Mouse (Mus musculus): ENCODE measurements around the gene Ranbp2.
"Not testable (repeated sequence)": the region's sequence is repeated elsewhere in the genome, so short reads cannot be mapped to it uniquely, and the experiment has no call there.

Ranbp2 gene

GRCm38 (mm10) chr10:58497320-58498284 lies 50.9 kb downstream of the Ranbp2 start, which contains the start of gene Ccdc138:
Gene Ccdc138 (plus strand): TSS chr10:58497948.
- peak; percentile 89 to 95 for DNase-seq

- no peak for DNase-seq
Observed at GRCm38 (mm10) chr10:58498516-58498915, 51.8 kb downstream of the Ranbp2 start.

GRCm38 (mm10) chr10:58529358-58529757 lies 82.6 kb downstream of the Ranbp2 start:
- DNase-seq, result no peak

- DNase-seq, result no peak
Observed at GRCm38 (mm10) chr10:58530896-58531790, 84.4 kb downstream of the Ranbp2 start.

DNA sequence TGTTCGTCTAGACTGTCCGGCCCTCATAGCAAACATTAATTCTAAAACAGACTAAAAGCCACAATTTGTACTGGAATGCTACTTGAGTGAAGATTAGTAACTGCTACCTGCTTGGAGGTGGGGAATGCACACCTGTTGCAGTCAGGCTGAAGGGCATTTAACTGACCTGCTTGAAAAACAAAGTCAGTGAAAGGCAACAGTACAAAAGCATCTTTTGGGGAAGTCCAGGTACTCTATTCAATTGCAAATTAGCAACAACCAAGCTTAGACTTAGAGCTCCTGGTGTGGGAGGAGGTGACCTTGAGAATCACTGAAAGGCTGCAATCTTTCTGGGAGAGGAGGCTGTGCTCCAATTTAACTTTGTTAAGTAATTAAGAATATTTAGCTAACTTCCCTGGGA lies 85.5 kb downstream of the Ranbp2 start:
- DNase-seq, result no peak

- DNase-seq, result not testable (repeated sequence)
Observed at GRCm38 (mm10) chr10:58536276-58536675, 89.6 kb downstream of the Ranbp2 start.

GRCm38 (mm10) chr10:58540613-58541012 lies 93.9 kb downstream of the Ranbp2 start:
- no peak for DNase-seq

Data from spleen, adult 18-20 months (tissue).